Mouse (Mus musculus) forebrain, embryonic 13.5 days (tissue): ENCODE measurements at regions not wholly inside any gene's neighbourhood (a gene's known extent, or its start where the extent isn't known, plus 50 kb on each side); places are given as distances from the start of the nearest gene placed in this dataset.

Experiments
- ATAC-seq: fragments of 200-750 bp; cut with Nextera tagmentation; 2 replicates; pipeline ENCODE4 v1.8.0; 2017
- H3K27ac ChIP-seq: fragments of 300-500 bp; sonication (generic); 2 replicates; pipeline ENCODE4 v1.5.1; 2015; ENCODE audit warnings: inconsistent platforms, mild to moderate bottlenecking, moderate library complexity
- H3K27me3 ChIP-seq: fragments of 300-500 bp; sonication (generic); 2 replicates; pipeline ENCODE4 v1.6.1; 2015; ENCODE audit warnings: mild to moderate bottlenecking, inconsistent platforms
- H3K36me3 ChIP-seq: fragments of 300-500 bp; sonication (generic); 2 replicates; pipeline ENCODE4 v1.6.1; 2015; ENCODE audit warnings: mild to moderate bottlenecking, inconsistent platforms; ENCODE audit not compliant: poor library complexity, severe bottlenecking
- H3K4me1 ChIP-seq: fragments of 300-500 bp; sonication (generic); 2 replicates; pipeline ENCODE4 v1.6.1; 2015; ENCODE audit warnings: inconsistent platforms
- H3K4me2 ChIP-seq: fragments of 300-500 bp; sonication (generic); 2 replicates; pipeline ENCODE4 v1.6.1; 2015; ENCODE audit warnings: inconsistent platforms, mild to moderate bottlenecking, moderate library complexity
- H3K4me3 ChIP-seq: fragments of 300-500 bp; sonication (generic); 2 replicates; pipeline ENCODE4 v1.5.1; 2015; ENCODE audit warnings: mild to moderate bottlenecking, inconsistent platforms
- H3K9ac ChIP-seq: fragments of 300-500 bp; sonication (generic); 2 replicates; pipeline ENCODE4 v1.6.1; 2015; ENCODE audit warnings: mild to moderate bottlenecking, inconsistent platforms
- H3K9me3 ChIP-seq: fragments of 300-500 bp; sonication (generic); replicated peaks from 2 replicates; pipeline ENCODE4 v1.6.1; 2016; ENCODE audit warnings: inconsistent platforms
- WGBS: fragments of 180-500 bp; shearing (Covaris S2); methylation state at CpG from one replicate; pipeline ENCODE4 v1.1.7; 2015; 5-methylcytosine and 5-hydroxymethylcytosine counted together

DNA sequence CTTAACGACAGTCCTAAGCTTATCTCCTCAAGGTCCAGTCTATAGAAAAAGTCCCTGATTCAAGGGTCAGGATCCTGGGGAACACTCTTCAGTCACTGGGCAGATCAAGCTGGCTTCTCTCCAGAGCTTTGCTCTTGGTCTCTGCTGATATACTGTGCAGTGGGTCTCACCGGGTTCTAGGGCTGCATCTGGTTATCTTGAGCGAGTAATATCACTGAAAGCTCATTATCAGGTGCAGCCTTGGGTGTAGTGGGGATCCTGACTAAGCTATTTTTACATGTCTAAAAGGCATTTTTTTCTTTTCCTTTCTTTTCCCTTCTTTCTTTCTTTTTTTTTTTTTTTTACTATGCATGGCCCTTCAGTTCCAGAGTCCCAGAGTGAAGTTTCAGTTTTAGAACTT, 84.1 kb upstream of the Plcl2 start:
- H3K27ac ChIP-seq: no peak overlapping the region
- peaks cover 21% of the 10 kb centered on the region for H3K4me1 ChIP-seq
- H3K9me3 ChIP-seq: no peaks in the 10 kb centered on the region
- H3K4me2 ChIP-seq: no peak overlapping the region
- ATAC-seq: no peak
- no peak overlapping the region for H3K9ac ChIP-seq
- no peaks in the 10 kb centered on the region for H3K36me3 ChIP-seq
- H3K27me3 ChIP-seq: no peaks in the 10 kb centered on the region
- H3K4me3 ChIP-seq: no peak overlapping the region
- WGBS: 94% methylated on average over 3 of the region's 3 CpGs

DNA sequence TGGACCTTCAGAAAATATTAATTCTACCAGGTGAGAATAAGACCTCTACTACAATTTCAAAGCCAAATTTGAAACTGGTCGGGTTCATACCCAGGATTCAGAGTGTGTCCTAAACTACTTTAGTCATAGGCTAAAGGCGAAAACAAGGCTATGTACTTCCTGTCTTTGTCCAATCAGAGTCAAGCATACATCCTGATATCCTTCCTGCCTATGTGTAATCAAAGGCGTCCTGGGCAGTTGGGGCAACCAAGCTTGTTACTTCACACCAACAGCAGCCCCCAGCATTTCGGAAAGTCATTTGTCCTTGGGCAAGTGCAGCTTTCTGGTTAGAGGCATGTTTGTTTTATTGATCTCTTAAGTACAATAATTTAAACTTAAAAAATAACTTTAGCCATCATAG, 83.7 kb upstream of the Plcl2 start:
- ATAC-seq: no peak
- H3K4me3 ChIP-seq: no peak overlapping the region
- no peaks in the 10 kb centered on the region for H3K36me3 ChIP-seq
- H3K27ac ChIP-seq: no peak overlapping the region
- H3K4me1 ChIP-seq: peaks cover 21% of the 10 kb centered on the region
- no peaks in the 10 kb centered on the region for H3K9me3 ChIP-seq
- H3K9ac ChIP-seq: no peak overlapping the region
- WGBS: 96% methylated on average over 4 of the region's 4 CpGs
- no peaks in the 10 kb centered on the region for H3K27me3 ChIP-seq
- no peak overlapping the region for H3K4me2 ChIP-seq

DNA sequence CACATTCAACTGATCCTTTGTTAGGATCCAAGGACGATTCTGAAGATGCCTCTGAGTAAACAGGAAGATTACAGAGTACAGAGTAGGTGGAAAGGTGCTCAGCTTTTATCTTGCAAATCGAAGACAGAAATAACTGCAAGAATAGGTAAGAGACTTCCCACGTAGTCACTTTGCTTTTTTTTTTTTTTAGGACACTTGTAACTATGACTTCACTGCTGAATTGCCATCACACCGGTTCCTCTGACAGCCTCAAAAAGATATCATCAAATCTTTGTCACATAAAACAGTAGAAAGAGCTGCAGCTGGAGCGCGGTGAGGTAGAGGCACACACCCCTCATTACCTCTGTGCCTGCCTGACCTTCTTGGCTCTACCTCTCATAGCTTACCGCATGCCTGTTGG, 83.1 kb upstream of the Plcl2 start:
- no peaks in the 10 kb centered on the region for H3K27me3 ChIP-seq
- WGBS: 76% methylated on average over 7 of the region's 7 CpGs
- no peak overlapping the region for H3K9ac ChIP-seq
- no peak for ATAC-seq
- no peaks in the 10 kb centered on the region for H3K9me3 ChIP-seq
- H3K4me1 ChIP-seq: peaks cover 21% of the 10 kb centered on the region
- H3K27ac ChIP-seq: no peak overlapping the region
- no peaks in the 10 kb centered on the region for H3K36me3 ChIP-seq
- H3K4me2 ChIP-seq: no peak overlapping the region
- H3K4me3 ChIP-seq: no peak overlapping the region

DNA sequence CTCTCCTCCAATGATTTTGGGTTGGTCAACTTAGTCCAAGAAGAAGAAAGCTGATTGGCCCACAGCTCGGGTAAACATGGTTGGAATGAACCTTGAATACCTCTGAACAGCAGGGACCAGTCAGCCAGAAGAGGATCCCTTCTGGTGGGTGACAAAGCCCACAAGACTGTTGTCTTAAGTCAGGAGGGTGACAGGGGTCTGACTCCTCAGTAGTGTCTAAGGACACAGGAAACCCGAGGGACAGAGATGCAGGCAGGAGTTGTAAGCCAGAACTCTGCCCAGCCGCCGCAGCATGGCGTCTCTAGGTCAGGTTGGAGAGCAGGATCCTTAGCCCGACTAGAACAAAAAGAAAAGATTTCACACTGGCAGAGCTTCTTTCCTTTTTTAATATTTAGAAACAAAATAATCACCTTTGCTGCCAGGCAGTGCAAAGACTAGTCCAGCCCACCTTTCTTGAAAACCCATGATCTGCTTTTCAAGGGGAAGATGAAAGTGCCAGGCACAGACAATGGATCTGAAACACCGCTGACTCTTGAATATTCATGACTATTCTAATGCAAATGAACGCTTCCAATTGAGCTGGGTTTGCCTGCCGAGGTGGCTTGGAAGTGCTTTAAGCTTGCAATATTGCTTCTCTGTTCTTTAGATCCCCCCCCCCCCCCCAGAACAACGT, 81.7 kb upstream of the Plcl2 start:
- H3K36me3 ChIP-seq: no peaks in the 10 kb centered on the region
- ATAC-seq: peak; percentile 87
- H3K27me3 ChIP-seq: no peaks in the 10 kb centered on the region
- no peak overlapping the region for H3K9ac ChIP-seq
- H3K4me1 ChIP-seq: peaks cover 21% of the 10 kb centered on the region
- 3% methylated on average over 10 of the region's 10 CpGs for WGBS
- no peaks in the 10 kb centered on the region for H3K9me3 ChIP-seq
- peak overlapping the region; percentile 88 for H3K27ac ChIP-seq
- H3K4me2 ChIP-seq: peak overlapping the region; percentile 42
- no peak overlapping the region for H3K4me3 ChIP-seq

DNA sequence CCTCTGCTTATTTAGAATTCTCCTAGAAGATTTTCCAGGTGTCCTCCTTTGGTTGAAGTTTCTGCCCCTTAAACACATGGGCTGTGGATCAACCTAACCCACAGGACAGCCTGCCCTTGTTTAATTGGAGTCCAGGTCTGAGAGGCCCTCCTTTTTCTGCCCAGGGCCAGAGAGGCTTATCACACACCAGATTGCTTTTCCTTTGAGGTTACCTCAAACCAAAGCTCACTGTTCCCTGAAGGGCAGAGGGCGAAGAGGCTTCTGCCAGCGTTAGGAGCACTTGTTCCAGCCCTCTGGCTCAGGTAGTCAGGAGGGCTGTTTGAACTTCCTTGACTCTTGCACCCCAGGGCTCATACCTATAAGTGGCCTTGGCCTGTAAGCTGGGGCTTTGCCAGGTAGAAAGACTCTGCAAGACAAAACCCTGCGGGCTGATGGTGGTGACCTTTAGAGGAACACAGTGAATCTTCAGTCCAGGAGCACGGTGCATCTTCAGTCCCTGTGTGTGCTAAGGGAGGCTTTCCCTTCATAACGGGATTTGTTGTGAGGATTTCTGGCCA, 81.1 kb upstream of the Plcl2 start:
- peak; percentile 76 for ATAC-seq
- peaks cover 21% of the 10 kb centered on the region for H3K4me1 ChIP-seq
- peak overlapping the region; percentile 88 for H3K27ac ChIP-seq
- H3K9ac ChIP-seq: no peak overlapping the region
- H3K27me3 ChIP-seq: no peaks in the 10 kb centered on the region
- peak overlapping the region; percentile 42 for H3K4me2 ChIP-seq
- no peaks in the 10 kb centered on the region for H3K36me3 ChIP-seq
- 38% methylated on average over 5 of the region's 5 CpGs for WGBS
- H3K4me3 ChIP-seq: no peak overlapping the region
- no peaks in the 10 kb centered on the region for H3K9me3 ChIP-seq

DNA sequence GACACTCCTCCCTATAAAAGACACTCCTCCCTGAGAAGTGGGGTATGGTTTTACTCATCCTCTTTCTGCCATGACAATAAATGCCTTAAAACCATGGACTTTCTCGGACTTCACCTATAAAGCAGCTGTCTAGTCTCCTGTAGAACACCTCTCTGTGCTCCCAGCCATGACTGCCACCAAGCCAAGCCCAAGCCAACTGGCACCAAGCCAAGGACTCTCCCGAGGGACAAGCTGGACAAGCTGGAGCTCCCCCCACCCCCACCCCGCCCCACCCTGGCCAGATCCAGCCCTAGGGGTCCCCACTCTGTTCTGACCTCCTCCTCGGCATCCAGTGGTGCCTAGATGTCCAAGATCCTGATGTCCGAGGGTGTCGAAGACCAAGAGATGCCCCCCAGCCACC, 76.6 kb upstream of the Plcl2 start:
- Histone ChIP-seq H3K9ac (no peak overlapping the region), H3K4me2 (no peak overlapping the region), H3K27ac (no peak overlapping the region), H3K27me3 (no peaks in the 10 kb centered on the region), H3K36me3 (no peaks in the 10 kb centered on the region), H3K4me3 (no peak overlapping the region), H3K4me1 (peaks cover 11% of the 10 kb centered on the region), H3K9me3 (no peaks in the 10 kb centered on the region)
- ATAC-seq: no peak
- WGBS: 83% methylated on average over 6 of the region's 6 CpGs

DNA sequence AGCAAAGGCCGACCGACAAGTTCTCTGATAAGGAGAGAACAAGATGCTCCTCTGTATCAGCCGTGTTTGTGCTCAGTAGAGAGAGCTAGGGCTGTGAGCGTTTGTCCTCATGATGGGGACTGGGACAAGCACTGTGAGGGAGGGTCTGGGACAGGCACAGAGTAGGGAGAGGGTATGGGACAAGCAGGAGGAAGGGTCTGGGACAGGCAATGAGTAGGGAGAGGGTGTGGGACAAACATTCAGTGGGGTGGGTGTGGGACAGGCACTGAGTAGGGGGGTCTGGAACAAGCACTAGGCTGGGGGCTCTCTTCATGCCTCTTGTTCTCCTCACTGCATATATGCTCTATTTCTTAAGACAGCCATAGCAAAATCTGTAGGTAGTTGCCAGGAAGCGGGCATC, 70.2 kb upstream of the Plcl2 start:
- no peak for ATAC-seq
- Histone ChIP-seq H3K27me3 (no peaks in the 10 kb centered on the region), H3K4me2 (no peak overlapping the region), H3K9ac (no peak overlapping the region), H3K9me3 (no peaks in the 10 kb centered on the region), H3K36me3 (no peaks in the 10 kb centered on the region), H3K27ac (no peak overlapping the region), H3K4me3 (no peak overlapping the region), H3K4me1 (no peaks in the 10 kb centered on the region)
- 92% methylated on average over 5 of the region's 5 CpGs for WGBS

DNA sequence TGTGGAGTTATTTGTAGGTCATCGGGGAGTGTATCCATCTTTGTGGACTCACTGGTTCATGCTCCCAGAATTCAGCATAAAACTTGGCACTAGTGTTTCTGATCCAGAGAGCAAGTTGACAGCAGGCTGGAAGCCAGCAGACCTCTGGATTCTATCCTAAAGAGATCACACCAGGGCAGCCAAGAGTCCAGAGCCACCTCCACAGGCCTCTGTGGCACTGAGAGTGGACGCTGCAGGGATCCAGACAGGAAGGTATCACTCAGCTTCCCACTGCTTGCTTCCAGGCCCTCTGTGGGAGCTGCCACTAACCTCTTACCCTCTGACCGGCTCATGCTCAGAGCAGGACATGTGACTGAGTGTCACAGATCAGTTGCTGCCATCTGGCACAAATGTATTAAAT, 69.8 kb upstream of the Plcl2 start:
- H3K27ac ChIP-seq: no peak overlapping the region
- H3K4me1 ChIP-seq: no peaks in the 10 kb centered on the region
- ATAC-seq: no peak
- H3K27me3 ChIP-seq: no peaks in the 10 kb centered on the region
- H3K36me3 ChIP-seq: no peaks in the 10 kb centered on the region
- H3K9me3 ChIP-seq: no peaks in the 10 kb centered on the region
- H3K4me3 ChIP-seq: no peak overlapping the region
- no peak overlapping the region for H3K9ac ChIP-seq
- 85% methylated on average over 3 of the region's 3 CpGs for WGBS
- no peak overlapping the region for H3K4me2 ChIP-seq

DNA sequence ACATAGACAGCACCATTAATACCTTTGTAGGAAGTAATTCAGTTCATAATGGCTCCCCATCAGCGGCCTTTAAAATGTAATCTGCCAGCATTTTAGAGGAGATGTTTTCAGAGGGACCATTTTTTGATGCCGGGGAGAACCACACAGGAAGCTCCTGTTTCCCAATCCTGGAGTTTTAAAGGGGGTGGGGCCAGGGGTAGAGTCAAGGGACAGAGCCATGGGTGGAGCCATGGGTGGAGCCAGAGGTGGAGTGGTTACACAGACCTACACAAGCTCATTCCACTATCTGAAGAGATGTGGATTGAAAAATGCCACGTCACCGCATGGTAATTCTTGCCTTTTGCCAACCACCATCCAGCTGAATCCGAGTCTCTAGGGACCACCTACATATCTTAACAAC, 67.1 kb upstream of the Plcl2 start:
- no peaks in the 10 kb centered on the region for H3K9me3 ChIP-seq
- H3K4me2 ChIP-seq: no peak overlapping the region
- H3K4me3 ChIP-seq: no peak overlapping the region
- no peak overlapping the region for H3K9ac ChIP-seq
- ATAC-seq: no peak
- H3K27ac ChIP-seq: no peak overlapping the region
- WGBS: 88% methylated on average over 5 of the region's 5 CpGs
- no peaks in the 10 kb centered on the region for H3K36me3 ChIP-seq
- H3K4me1 ChIP-seq: no peaks in the 10 kb centered on the region
- no peaks in the 10 kb centered on the region for H3K27me3 ChIP-seq

DNA sequence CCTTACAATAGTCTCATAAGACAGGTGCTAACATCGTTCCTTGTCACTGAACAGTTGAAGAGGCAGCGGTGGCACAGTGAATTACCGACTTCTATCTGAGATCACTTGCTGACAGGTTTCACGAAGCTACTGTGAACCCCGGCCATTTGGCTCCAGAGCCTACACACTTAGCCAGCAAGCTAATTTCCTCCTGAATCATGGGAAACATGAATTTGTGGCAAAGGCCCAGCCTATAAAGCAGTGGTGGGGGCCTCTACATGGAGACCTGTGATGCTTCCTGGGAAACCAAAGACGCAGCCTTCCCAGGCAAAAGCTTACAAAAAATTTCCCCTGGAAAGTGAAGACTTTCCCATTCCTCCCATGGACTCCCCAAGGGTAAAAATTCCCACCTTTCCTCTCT, 66.3 kb upstream of the Plcl2 start:
- WGBS: 90% methylated on average over 6 of the region's 6 CpGs
- H3K4me2 ChIP-seq: no peak overlapping the region

DNA sequence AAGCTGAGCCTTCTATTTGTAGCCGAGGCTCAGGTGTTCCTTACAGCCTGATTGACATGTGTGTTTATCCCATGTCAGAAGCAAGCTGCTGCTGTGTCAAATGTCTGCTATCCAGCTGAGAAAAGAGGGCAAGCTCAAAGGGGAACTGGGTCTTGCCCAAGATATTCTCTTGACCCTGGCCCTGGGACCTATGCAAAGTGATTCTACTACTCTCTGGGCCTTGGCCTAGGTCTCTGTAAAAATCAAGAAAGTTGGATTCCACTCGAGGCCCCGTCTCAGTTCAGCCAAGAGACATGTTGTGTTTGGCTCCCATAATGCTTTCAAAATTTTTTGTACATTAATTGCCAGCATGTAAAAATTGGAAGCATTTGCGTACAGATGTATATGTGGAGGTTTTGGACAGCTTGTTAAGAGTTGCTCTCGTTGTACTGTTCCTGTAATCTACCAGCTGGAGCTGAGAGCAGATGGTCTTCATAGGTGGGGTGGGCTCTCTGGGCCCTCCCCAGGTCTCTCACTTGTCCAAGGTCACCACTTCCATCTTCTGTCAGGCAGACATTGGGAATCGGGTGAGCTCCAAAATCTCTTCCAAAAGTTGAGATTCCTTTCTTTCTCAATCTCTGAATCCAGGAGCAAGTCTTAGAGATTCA, 65.7 kb upstream of the Plcl2 start:
- Histone ChIP-seq H3K36me3 (no peaks in the 10 kb centered on the region), H3K27ac (no peak overlapping the region), H3K4me3 (no peak overlapping the region), H3K4me1 (no peaks in the 10 kb centered on the region), H3K27me3 (no peaks in the 10 kb centered on the region), H3K4me2 (no peak overlapping the region), H3K9me3 (no peaks in the 10 kb centered on the region), H3K9ac (no peak overlapping the region)
- WGBS: 82% methylated on average over 6 of the region's 6 CpGs
- peak; percentile 59; the same call in 1 of the 2 replicates for ATAC-seq

More for the DNA sequence above, 66.3 kb upstream of the Plcl2 start:
- no peaks in the 10 kb centered on the region for H3K4me1 ChIP-seq
- no peaks in the 10 kb centered on the region for H3K9me3 ChIP-seq
- no peak overlapping the region for H3K27ac ChIP-seq
- H3K9ac ChIP-seq: no peak overlapping the region
- no peak; the same call in 1 of the 2 replicates for ATAC-seq
- no peak overlapping the region for H3K4me3 ChIP-seq
- no peaks in the 10 kb centered on the region for H3K36me3 ChIP-seq
- no peaks in the 10 kb centered on the region for H3K27me3 ChIP-seq

DNA sequence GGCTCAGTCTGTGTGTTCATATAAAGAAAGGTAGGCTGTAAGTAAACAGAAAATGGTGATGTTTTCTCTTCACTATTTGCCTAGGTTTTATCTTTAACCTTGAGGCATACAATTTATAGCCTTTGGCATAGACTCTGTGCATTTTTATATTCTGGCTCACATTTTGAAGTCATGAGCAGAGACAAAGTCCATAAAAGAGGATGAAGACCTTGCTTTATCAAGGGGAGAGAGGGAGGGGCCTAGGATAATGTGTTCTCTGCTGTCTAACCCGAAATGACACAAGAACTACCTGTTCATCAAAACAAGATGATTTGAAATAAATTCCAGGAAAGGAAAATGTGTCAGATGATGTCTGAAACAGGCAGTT, 65.2 kb upstream of the Plcl2 start:
- no peak for ATAC-seq
- no peak overlapping the region for H3K27ac ChIP-seq
- 79% methylated on average over 1 of the region's 1 CpGs for WGBS

DNA sequence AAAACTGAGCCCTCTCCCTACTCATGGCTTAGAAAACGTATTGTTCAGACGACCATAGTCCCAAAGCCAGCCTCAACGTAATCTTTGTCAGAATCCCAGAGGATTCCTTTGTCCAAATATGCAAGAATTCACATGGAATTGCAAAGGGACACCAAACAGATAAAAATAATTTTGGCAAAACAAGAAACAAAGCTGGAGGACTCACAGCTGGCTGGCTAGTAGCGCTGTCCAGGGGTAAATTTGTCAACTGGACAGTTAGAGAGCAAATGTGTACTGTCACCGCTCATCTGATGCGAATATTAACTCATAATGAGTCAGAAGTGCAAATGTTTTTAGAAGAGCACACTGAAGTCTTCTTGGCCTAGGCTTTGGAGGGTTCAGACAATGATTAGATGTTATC, 60.5 kb upstream of the Plcl2 start:
- H3K9me3 ChIP-seq: no peaks in the 10 kb centered on the region
- H3K27ac ChIP-seq: no peak overlapping the region
- H3K9ac ChIP-seq: no peak overlapping the region
- no peak overlapping the region for H3K4me2 ChIP-seq
- no peaks in the 10 kb centered on the region for H3K36me3 ChIP-seq
- no peak for ATAC-seq
- no peaks in the 10 kb centered on the region for H3K4me1 ChIP-seq
- H3K4me3 ChIP-seq: no peak overlapping the region
- no peaks in the 10 kb centered on the region for H3K27me3 ChIP-seq
- 88% methylated on average over 6 of the region's 6 CpGs for WGBS

More for the DNA sequence above, 65.2 kb upstream of the Plcl2 start:
- Histone ChIP-seq H3K4me1 (no peaks in the 10 kb centered on the region), H3K9me3 (no peaks in the 10 kb centered on the region), H3K4me3 (no peak overlapping the region), H3K36me3 (no peaks in the 10 kb centered on the region), H3K27me3 (no peaks in the 10 kb centered on the region), H3K9ac (no peak overlapping the region), H3K4me2 (no peak overlapping the region)
